Mouse (Mus musculus): Measurements from ENCODE around the gene Ptpn22.
A peak's percentile ranks its signal among the peaks of the same experiment; 100 is the strongest.

Gene Ptpn22

GRCm38 (mm10) chr3:103925302-103925701 is 65.7 kb downstream of the Ptpn22 start:
- DNase-seq (ENCODE audit: low read depth), result no peak

GRCm38 (mm10) chr3:103927511-103927910 is 67.9 kb downstream of the Ptpn22 start:
- DNase-seq (ENCODE audit: low read depth), result no peak

GRCm38 (mm10) chr3:103944794-103945562 is 85.4 kb downstream of the Ptpn22 start:
- peak; percentile 36 for DNase-seq (ENCODE audit: low read depth)

- DNase-seq (ENCODE audit: low read depth), result no peak
Observed at GRCm38 (mm10) chr3:103948666-103949065, 89.1 kb downstream of the Ptpn22 start.

GRCm38 (mm10) chr3:103960622-103961021 is 101.0 kb downstream of the Ptpn22 start:
- DNase-seq (ENCODE audit: low read depth), result no peak

Measured in NIH3T3 (cell line).